Mouse (Mus musculus) lung, postnatal 0 days (tissue): Measurements from ENCODE around the gene Necab3. TPM values are rescaled to one million over a fixed set of nuclear protein-coding genes. Genes with fewer than 3 reads are reported as not detected.

Experiments
- ATAC-seq: fragments of 200-750 bp; cut with Nextera tagmentation; 2 replicates; pipeline ENCODE4 v1.8.0; 2017; ENCODE audit warnings: moderate library complexity
- DNase-seq: peaks from one replicate; pipeline ENCODE4 v3.0.0-alpha.2; 2016; ENCODE audit warnings: low spot score
- H3K27ac ChIP-seq: fragments of 300-500 bp; sonication (generic); 2 replicates; pipeline ENCODE4 v1.5.1; 2014; ENCODE audit warnings: antibody characterized with exemption, mild to moderate bottlenecking, low read length, mixed read lengths
- H3K27me3 ChIP-seq: fragments of 300-500 bp; sonication (generic); replicated peaks from 2 replicates; pipeline ENCODE4 v1.6.1; 2014; ENCODE audit warnings: low read length, mixed read lengths; ENCODE audit not compliant: insufficient read depth
- H3K36me3 ChIP-seq: fragments of 300-500 bp; sonication (generic); 2 replicates; pipeline ENCODE4 v1.6.1; 2014; ENCODE audit warnings: low read length, mixed read lengths; ENCODE audit not compliant: insufficient read depth
- H3K4me1 ChIP-seq: fragments of 300-500 bp; sonication (generic); 2 replicates; pipeline ENCODE4 v1.6.1; 2014; ENCODE audit warnings: antibody characterized with exemption, low read depth, low read length, mixed read lengths; ENCODE audit not compliant: insufficient read depth
- H3K4me2 ChIP-seq: fragments of 300-500 bp; sonication (generic); replicated peaks from 2 replicates; pipeline ENCODE4 v1.6.1; 2014; ENCODE audit warnings: low read depth, mild to moderate bottlenecking, low read length, moderate library complexity, mixed read lengths
- H3K4me3 ChIP-seq: fragments of 300-500 bp; sonication (generic); 2 replicates; pipeline ENCODE4 v1.5.1; 2014; ENCODE audit warnings: low read depth, low read length
- H3K9ac ChIP-seq: fragments of 300-500 bp; sonication (generic); replicated peaks from 2 replicates; pipeline ENCODE4 v1.6.1; 2014; ENCODE audit warnings: low read depth, mild to moderate bottlenecking
- H3K9me3 ChIP-seq: fragments of 300-500 bp; sonication (generic); 2 replicates; pipeline ENCODE4 v1.6.1; 2016; ENCODE audit warnings: low read length, mixed read lengths
- CTCF ChIP-seq: IDR thresholded peaks from 2 replicates; pipeline ENCODE4 v1.5.1; 2016; ENCODE audit warnings: antibody characterized with exemption, mild to moderate bottlenecking
- EP300 ChIP-seq: IDR thresholded peaks from 2 replicates; pipeline ENCODE4 v1.6.1; 2016; ENCODE audit warnings: antibody characterized with exemption, mild to moderate bottlenecking, control low read depth
- WGBS: fragments of 180-500 bp; shearing (Covaris S2); extraction: QIAGEN DNeasy Blood & Tissue Kit; methylation state at CpG from one replicate; pipeline ENCODE4 v1.1.7; 2014; 5-methylcytosine and 5-hydroxymethylcytosine counted together
- polyA plus RNA-seq: library from polyadenylated mRNA; unstranded; fragments of >200 nt; fragmentation: Nextera tagmentation; extraction: Ambion mirVana; gene quantifications from 2 replicates; pipeline ENCODE4 v1.2.1, GENCODE M21; 2015

Necab3 gene
- polyA plus RNA-seq, 1 experiment from 2014 or later = 0.81 TPM

GRCm38 (mm10) chr2:154569071-154569748, 10.5 kb upstream of the Necab3 start:
- under 1% methylated on average over 37 of the region's 70 CpGs for WGBS
- ATAC-seq (peak; percentile 61), DNase-seq (peak; percentile 60)
- Histone ChIP-seq H3K4me1 (peaks cover 9% of the 10 kb centered on the region), H3K9me3 (no peaks in the 10 kb centered on the region), H3K9ac (0 out of 2 replicates have a peak overlapping the region, but pooled peaks have one; percentile 23), H3K36me3 (no peaks in the 10 kb centered on the region), H3K4me2 (peak overlapping the region; percentile 93), H3K4me3 (peak overlapping the region; percentile 73), H3K27ac (peak overlapping the region; percentile 77), H3K27me3 (no peaks in the 10 kb centered on the region)
- TF ChIP-seq EP300 (no peak), CTCF (no peak)

DNA sequence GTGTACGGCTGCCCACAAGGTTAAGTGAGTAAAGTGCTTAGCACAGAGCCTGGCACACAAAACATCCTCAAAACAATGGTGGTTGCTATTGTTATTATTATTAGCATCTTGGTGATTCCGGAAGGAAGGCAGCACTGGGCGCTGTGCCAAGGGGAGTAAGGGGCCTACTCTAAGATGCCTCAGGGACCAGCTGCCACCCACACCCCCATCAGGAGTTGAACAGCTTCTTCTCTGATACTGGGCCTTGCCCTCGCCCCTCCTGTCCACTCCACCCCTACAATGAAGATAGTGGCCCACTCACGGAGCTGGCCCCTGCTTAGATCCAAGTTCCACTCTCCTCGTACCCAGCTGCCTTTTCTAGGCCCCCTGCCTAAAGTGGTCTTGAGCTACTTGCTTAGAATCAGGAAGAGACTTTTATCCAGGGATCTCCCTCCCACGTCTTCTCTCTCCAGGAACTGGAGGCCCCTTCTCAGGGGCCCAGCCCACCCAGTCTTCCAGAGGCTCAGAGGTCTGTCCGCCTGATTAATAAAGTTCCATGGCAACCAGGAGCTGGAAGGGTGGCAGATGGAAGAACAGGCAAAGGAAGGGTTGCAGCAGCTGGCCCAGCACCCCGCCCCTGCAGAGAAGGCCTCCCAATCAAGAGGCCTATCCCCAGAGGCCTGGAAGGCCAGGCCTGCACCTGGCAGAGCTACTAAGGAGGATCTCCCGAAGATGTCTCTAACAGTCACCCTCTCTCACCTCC, 9.8 kb upstream of the Necab3 start:
- DNase-seq (peak; percentile 35), ATAC-seq (no peak)
- peak overlapping the region; percentile 73 for H3K4me3 ChIP-seq
- H3K9ac ChIP-seq = 0 out of 2 replicates have a peak overlapping the region, but pooled peaks have one; percentile 23
- peaks cover 9% of the 10 kb centered on the region for H3K4me1 ChIP-seq
- peak overlapping the region; percentile 93 for H3K4me2 ChIP-seq
- TF ChIP-seq CTCF (no peak), EP300 (no peak)
- H3K36me3 ChIP-seq = no peaks in the 10 kb centered on the region
- no peaks in the 10 kb centered on the region for H3K9me3 ChIP-seq
- no peaks in the 10 kb centered on the region for H3K27me3 ChIP-seq
- WGBS = 13% methylated on average over 10 of the region's 10 CpGs
- peak overlapping the region; percentile 77 for H3K27ac ChIP-seq

DNA sequence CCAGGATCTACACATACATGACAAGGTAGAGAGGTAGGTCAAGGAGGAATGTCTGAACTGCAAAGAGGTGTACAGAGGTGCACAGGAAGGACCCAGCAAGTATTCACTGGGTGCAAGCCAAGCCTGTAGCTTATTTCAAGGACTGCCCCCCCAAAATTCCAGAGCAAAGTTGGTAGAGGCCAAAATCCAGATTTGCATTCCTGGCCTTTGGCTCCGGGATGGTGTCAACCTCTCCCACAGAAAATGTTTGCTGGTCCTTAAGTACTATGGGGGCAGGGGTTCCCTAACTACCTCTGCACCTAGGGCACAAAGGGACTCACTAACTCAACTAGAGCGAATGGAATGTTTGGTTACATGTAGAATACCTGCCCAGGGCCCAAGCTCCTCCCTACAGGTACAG, 9.1 kb upstream of the Necab3 start:
- H3K9ac ChIP-seq = no peak overlapping the region
- 38% methylated on average over 2 of the region's 2 CpGs for WGBS
- TF ChIP-seq CTCF (no peak), EP300 (no peak)
- peak overlapping the region; percentile 77 for H3K27ac ChIP-seq
- ATAC-seq (peak; percentile 29), DNase-seq (peak; percentile 80)
- H3K4me2 ChIP-seq = 0 out of 2 replicates have a peak overlapping the region, but pooled peaks have one; percentile 93
- H3K9me3 ChIP-seq = no peaks in the 10 kb centered on the region
- H3K27me3 ChIP-seq = no peaks in the 10 kb centered on the region
- H3K36me3 ChIP-seq = no peaks in the 10 kb centered on the region
- H3K4me3 ChIP-seq = no peak overlapping the region
- peaks cover 9% of the 10 kb centered on the region for H3K4me1 ChIP-seq

DNA sequence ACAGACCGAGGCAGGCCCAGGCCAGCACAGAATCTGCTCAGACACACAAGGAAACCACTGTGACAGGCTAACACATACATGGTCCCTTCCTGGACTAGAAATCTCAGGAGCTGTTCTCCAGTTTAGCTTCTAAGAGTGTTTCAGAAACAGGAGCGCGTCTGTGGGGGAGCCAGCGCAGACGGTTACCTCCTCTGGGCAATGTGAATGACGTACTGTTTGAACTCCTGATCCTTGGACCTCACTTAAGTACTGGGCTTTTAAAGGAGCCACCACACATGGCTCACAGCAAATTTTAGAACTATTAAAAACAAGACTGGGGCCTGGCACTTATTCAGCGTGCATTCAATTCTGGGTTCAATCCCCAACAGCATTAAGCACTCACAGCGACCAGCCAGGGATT, 8.0 kb upstream of the Necab3 start:
- TF ChIP-seq CTCF = no peak
- TF ChIP-seq EP300 = no peak
- ATAC-seq (no peak), DNase-seq (peak; percentile 60)
- peaks cover 9% of the 10 kb centered on the region for H3K4me1 ChIP-seq
- H3K4me2 ChIP-seq = no peak overlapping the region
- H3K4me3 ChIP-seq = no peak overlapping the region
- no peaks in the 10 kb centered on the region for H3K36me3 ChIP-seq
- 54% methylated on average over 8 of the region's 8 CpGs for WGBS
- H3K27ac ChIP-seq = 0 out of 2 replicates have a peak overlapping the region, but pooled peaks have one; percentile 15
- no peak overlapping the region for H3K9ac ChIP-seq
- no peaks in the 10 kb centered on the region for H3K9me3 ChIP-seq
- no peaks in the 10 kb centered on the region for H3K27me3 ChIP-seq

- ATAC-seq (no peak), DNase-seq (no peak)
- H3K9me3 ChIP-seq = no peaks in the 10 kb centered on the region
- no peak overlapping the region for H3K27ac ChIP-seq
- no peak overlapping the region for H3K4me2 ChIP-seq
- H3K9ac ChIP-seq = no peak overlapping the region
- no peaks in the 10 kb centered on the region for H3K27me3 ChIP-seq
- H3K4me3 ChIP-seq = no peak overlapping the region
- 74% methylated on average over 3 of the region's 3 CpGs for WGBS
- no peaks in the 10 kb centered on the region for H3K36me3 ChIP-seq
- H3K4me1 ChIP-seq = peaks cover 9% of the 10 kb centered on the region
- no peak for TF ChIP-seq EP300
- no peak for TF ChIP-seq CTCF
Observed at GRCm38 (mm10) chr2:154565562-154565961, 6.9 kb upstream of the Necab3 start.

GRCm38 (mm10) chr2:154563612-154564170, 5.0 kb upstream of the Necab3 start:
- no peak overlapping the region for H3K4me3 ChIP-seq
- no peaks in the 10 kb centered on the region for H3K9me3 ChIP-seq
- H3K4me1 ChIP-seq = peaks cover 12% of the 10 kb centered on the region; the same call in 1 of the 2 replicates
- TF ChIP-seq CTCF (no peak), EP300 (no peak)
- no peak overlapping the region for H3K4me2 ChIP-seq
- ATAC-seq = no peak
- H3K27me3 ChIP-seq = no peaks in the 10 kb centered on the region
- H3K27ac ChIP-seq = no peak overlapping the region
- no peak overlapping the region for H3K9ac ChIP-seq
- H3K36me3 ChIP-seq = no peaks in the 10 kb centered on the region
- 82% methylated on average over 22 of the region's 22 CpGs for WGBS
- no peak for DNase-seq
